Comparison of ENCODE assay signal across 31 mouse cellular contexts in the genomic region with DNA sequence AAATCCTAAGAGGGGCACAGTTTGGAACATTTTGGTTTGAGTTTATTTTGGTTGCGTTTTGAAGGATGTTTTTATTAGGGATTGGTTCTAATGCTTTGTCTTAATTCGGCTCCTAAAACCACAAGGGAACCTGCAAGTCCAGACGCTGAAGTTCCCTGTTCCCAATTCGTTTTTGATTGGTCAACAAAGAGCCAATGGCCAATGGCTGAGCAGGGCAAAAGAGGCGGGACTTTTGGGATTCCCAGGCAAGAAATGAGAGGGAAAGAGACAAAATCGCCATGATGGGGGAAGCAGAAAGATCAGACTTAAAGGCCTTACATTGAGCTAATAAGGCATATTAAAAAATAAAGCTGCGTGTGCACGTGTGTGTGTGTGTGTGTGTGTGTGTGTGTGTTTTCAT.
DNase-seq lines count a peak whose midpoint lies in the region; ATAC-seq and TF ChIP-seq lines count a peak whose summit lies in the region.
"Had no signal": no experiment of that assay in that cellular context is flagged by ENCODE, and none has a peak within 500 bp of the region (broad histone marks: within the 10 kb centered on the region; RNA-seq: fewer than 3 reads in every experiment).

No protein-coding gene starts in this region.

- peak overlapping the region; percentile 34; the same call in 1 of the 2 replicates for H3K27ac ChIP-seq in heart, embryonic 16.5 days (ENCODE audit: low read length)
- no peak overlapping the region for H3K27ac ChIP-seq in heart, adult 2 months
- H3K27ac ChIP-seq in CH12.LX (ENCODE audit: insufficient read depth, low read depth) (no peak overlapping the region), ES-E14 (ENCODE audit: insufficient read depth, low read depth, low read length, poor library complexity, severe bottlenecking) (no peak overlapping the region)
- no peak overlapping the region for H3K27ac ChIP-seq in hindbrain, embryonic 16.5 days (ENCODE audit: low read depth, low read length)
- H3K27ac ChIP-seq in forebrain, embryonic 12.5 days = no peak overlapping the region
- H3K27ac ChIP-seq: embryonic facial prominence, embryonic 10.5 days; embryonic facial prominence, embryonic 13.5 days; forebrain, embryonic 15.5 days; heart, embryonic 15.5 days; hindbrain, embryonic 14.5 days had no signal

- no peak overlapping the region for H3K9ac ChIP-seq in heart, embryonic 16.5 days (ENCODE audit: low read length)
- H3K9ac ChIP-seq in heart, adult 2 months (ENCODE audit: low read depth, low read length) = no peak overlapping the region
- H3K9ac ChIP-seq in CH12.LX (ENCODE audit: insufficient read depth, low read depth) (no peak overlapping the region), ES-E14 (ENCODE audit: insufficient read depth, low read depth, low read length, poor library complexity, severe bottlenecking) (peak overlapping the region; percentile 50; the same call in 1 of the 2 replicates)
- H3K9ac ChIP-seq in hindbrain, embryonic 16.5 days (ENCODE audit: low read depth, low read length) = no peak overlapping the region
- no peak overlapping the region for H3K9ac ChIP-seq in forebrain, embryonic 12.5 days
- H3K9ac ChIP-seq: embryonic facial prominence, embryonic 13.5 days; forebrain, embryonic 15.5 days; heart, embryonic 15.5 days; hindbrain, embryonic 14.5 days had no signal

- in situ Hi-C loops in CH12.LX (cut with MboI; ENCODE audit: low pct_ligation_motif_present, low pct_unique_long_range_greater_than_20kb, low sequenced_read_pairs) = loop anchor here (25.0 kb wide), 2 partner anchors 212 to 312 kb away; a partner anchor contains a TSS
- in situ Hi-C loops in ES-E14 (cut with MboI; ENCODE audit: low sequenced_read_pairs in 2 of 2, unreplicated experiment in 2 of 2) = loop anchor here in 1 of 2 experiments (25.0 kb wide), 1 partner anchor 462 kb away; no protein-coding TSS in a partner anchor

- 65% methylated on average over 8 of the region's 8 CpGs for WGBS in heart, embryonic 16.5 days
- 74% methylated on average over 8 of the region's 8 CpGs for WGBS in heart, adult 2 months
- WGBS in hindbrain, embryonic 16.5 days = 73% methylated on average over 8 of the region's 8 CpGs
- 70% methylated on average over 8 of the region's 8 CpGs for WGBS in forebrain, embryonic 12.5 days

- H3K4me1 ChIP-seq in heart, embryonic 16.5 days (ENCODE audit: control insufficient read depth, insufficient read depth, low read length) = peaks cover 4% of the 10 kb centered on the region; the same call in 1 of the 2 replicates
- peaks cover 2% of the 10 kb centered on the region for H3K4me1 ChIP-seq in heart, adult 2 months (ENCODE audit: control insufficient read depth, insufficient read depth, low read length)
- no peaks in the 10 kb centered on the region for H3K4me1 ChIP-seq in CH12.LX (ENCODE audit: control insufficient read depth in 1 of 2, insufficient read depth in 2 of 2)
- H3K4me1 ChIP-seq in ES-E14 (ENCODE audit: control insufficient read depth in 2 of 2, insufficient read depth in 2 of 2, low read length in 2 of 2, poor library complexity in 1 of 2) = no peaks in the 10 kb centered on the region
- H3K4me1 ChIP-seq in hindbrain, embryonic 16.5 days (ENCODE audit: control insufficient read depth, insufficient read depth, low read depth, low read length) = no peaks in the 10 kb centered on the region
- no peaks in the 10 kb centered on the region for H3K4me1 ChIP-seq in forebrain, embryonic 12.5 days
- H3K4me1 ChIP-seq: embryonic facial prominence, embryonic 10.5 days; embryonic facial prominence, embryonic 13.5 days; forebrain, embryonic 15.5 days had no signal

- TF ChIP-seq EP300 in heart, adult 2 months (IDR thresholded peaks at IDR 0.05; ENCODE audit: insufficient read depth, low read depth, low read length) = no peak
- TF ChIP-seq EP300 in CH12.LX (IDR thresholded peaks at IDR 0.05; ENCODE audit: low read length) = no peak

- no peaks in the 10 kb centered on the region for H3K36me3 ChIP-seq in heart, embryonic 16.5 days (ENCODE audit: control insufficient read depth, insufficient read depth)
- H3K36me3 ChIP-seq in heart, adult 2 months (ENCODE audit: control insufficient read depth, insufficient read depth, low read length) = no peaks in the 10 kb centered on the region
- H3K36me3 ChIP-seq in CH12.LX (replicated peaks in 1 of 2; ENCODE audit: control insufficient read depth in 1 of 2, insufficient read depth in 1 of 2, low read length in 1 of 2) (no peaks in the 10 kb centered on the region), ES-E14 (ENCODE audit: control insufficient read depth, insufficient read depth, low read length, poor library complexity, severe bottlenecking) (no peaks in the 10 kb centered on the region)
- no peaks in the 10 kb centered on the region for H3K36me3 ChIP-seq in hindbrain, embryonic 16.5 days (ENCODE audit: control insufficient read depth, insufficient read depth, low read length)
- no peaks in the 10 kb centered on the region for H3K36me3 ChIP-seq in forebrain, embryonic 12.5 days (replicated peaks)
- H3K36me3 ChIP-seq: embryonic facial prominence, embryonic 10.5 days; embryonic facial prominence, embryonic 13.5 days; forebrain, embryonic 15.5 days; heart, embryonic 15.5 days had no signal

- H3K79me2 ChIP-seq in heart, adult 2 months (replicated peaks; ENCODE audit: control insufficient read depth, insufficient read depth, low read length) = no peaks in the 10 kb centered on the region
- no peaks in the 10 kb centered on the region for H3K79me2 ChIP-seq in CH12.LX (replicated peaks; ENCODE audit: control insufficient read depth, extremely low read depth, insufficient read depth, poor library complexity, severe bottlenecking)

- intact Hi-C loops in heart, adult 2 months (cut with DNase I) = no loop called here

- dilution Hi-C loops in CH12.LX (cut with MboI; ENCODE audit: extremely low pct_ligation_motif_present, extremely low pct_unique_long_range_greater_than_20kb, low sequenced_read_pairs) = no loop called here

- no peak for TF ChIP-seq POLR2A in heart, adult 2 months (IDR thresholded peaks at IDR 0.05; ENCODE audit: insufficient read depth, low read depth, low read length)
- TF ChIP-seq POLR2A in CH12.LX (IDR thresholded peaks at IDR 0.05; ENCODE audit: low read depth, low read length) = no peak

- TF ChIP-seq CTCF in heart, adult 2 months (IDR thresholded peaks at IDR 0.05) = no peak
- TF ChIP-seq CTCF in CH12.LX (conservative IDR thresholded peaks at IDR 0.05 in 1 of 2, IDR thresholded peaks at IDR 0.05 in 1 of 2; ENCODE audit: low read depth in 2 of 2, low read length in 2 of 2) = no peak

- H3K9me3 ChIP-seq in heart, embryonic 16.5 days (replicated peaks; ENCODE audit: control insufficient read depth, low read length) = no peaks in the 10 kb centered on the region
- H3K9me3 ChIP-seq in CH12.LX (replicated peaks; ENCODE audit: low read length) (no peaks in the 10 kb centered on the region), ES-E14 (ENCODE audit: control insufficient read depth, insufficient read depth, low read depth, low read length) (no peaks in the 10 kb centered on the region)
- no peaks in the 10 kb centered on the region for H3K9me3 ChIP-seq in hindbrain, embryonic 16.5 days (ENCODE audit: control insufficient read depth, low read length)
- H3K9me3 ChIP-seq in forebrain, embryonic 12.5 days = no peaks in the 10 kb centered on the region
- H3K9me3 ChIP-seq: embryonic facial prominence, embryonic 10.5 days; embryonic facial prominence, embryonic 13.5 days; forebrain, embryonic 15.5 days; heart, embryonic 15.5 days had no signal

- no peak for ATAC-seq in heart, embryonic 16.5 days (replicated peaks; ENCODE audit: extremely low read depth, insufficient read depth, low FRiP score)
- no peak for ATAC-seq in hindbrain, embryonic 16.5 days
- ATAC-seq in forebrain, embryonic 12.5 days (ENCODE audit: low FRiP score) = no peak
- ATAC-seq: activated CD4-positive, CD25-positive, alpha-beta regulatory T cell, adult 4 months; CD4-positive, CD25-positive, alpha-beta regulatory T cell, adult 4 months; forebrain, embryonic 15.5 days; intestine, postnatal 0 days; Patski had no signal

- no peak for TF ChIP-seq RAD21 in CH12.LX (IDR thresholded peaks at IDR 0.05; ENCODE audit: low read depth, low read length)

- no peaks in the 10 kb centered on the region for H3K27me3 ChIP-seq in heart, embryonic 16.5 days (ENCODE audit: control insufficient read depth, insufficient read depth, low read length)
- H3K27me3 ChIP-seq in heart, adult 2 months (ENCODE audit: control insufficient read depth, insufficient read depth, low read length) = no peaks in the 10 kb centered on the region
- H3K27me3 ChIP-seq in CH12.LX (replicated peaks) = no peaks in the 10 kb centered on the region
- H3K27me3 ChIP-seq in hindbrain, embryonic 16.5 days (replicated peaks; ENCODE audit: control insufficient read depth, insufficient read depth, low read length) = no peaks in the 10 kb centered on the region
- H3K27me3 ChIP-seq in forebrain, embryonic 12.5 days = no peaks in the 10 kb centered on the region
- H3K27me3 ChIP-seq: embryonic facial prominence, embryonic 13.5 days; forebrain, embryonic 15.5 days; heart, embryonic 15.5 days; Patski had no signal

- H3K4me2 ChIP-seq in heart, embryonic 16.5 days (ENCODE audit: low read depth, low read length) = no peak overlapping the region
- 0 out of 2 replicates have a peak overlapping the region, but pooled peaks have one; percentile 15 for H3K4me2 ChIP-seq in CH12.LX (ENCODE audit: insufficient read depth, low read depth, poor library complexity, severe bottlenecking)
- no peak overlapping the region for H3K4me2 ChIP-seq in hindbrain, embryonic 16.5 days (ENCODE audit: low read length)
- H3K4me2 ChIP-seq in forebrain, embryonic 12.5 days = no peak overlapping the region
- H3K4me2 ChIP-seq: embryonic facial prominence, embryonic 13.5 days; forebrain, embryonic 15.5 days; heart, embryonic 11.5 days; hindbrain, embryonic 14.5 days had no signal

- no peak for DNase-seq in heart, adult 2 months
- no peak for DNase-seq in CH12.LX (ENCODE audit: extremely low read depth)
- DNase-seq in ES-E14 (ENCODE audit: low read depth, low spot score) = peak; percentile 65
- DNase-seq in ZHBTc4 (ENCODE audit: low read depth, low spot score) = peak; percentile 59
- DNase-seq in urinary bladder, postnatal 10 days (ENCODE audit: low spot score) = no peak
- DNase-seq: adrenal gland, adult 8-10 months; adrenal gland, postnatal 25 days; cerebellum, adult 11-12 months; cerebellum, adult 8-10 months; cerebellum, postnatal 10 days; cerebellum, postnatal 36 days; embryo, embryonic 11 days; gastrocnemius, postnatal 25 days; heart, adult 18-20 months; heart, postnatal 14 days; heart, postnatal 4 days; kidney, adult 2 months had no signal

- no peak overlapping the region for H3K4me3 ChIP-seq in heart, embryonic 16.5 days (ENCODE audit: low read length)
- no peak overlapping the region for H3K4me3 ChIP-seq in heart, adult 2 months
- H3K4me3 ChIP-seq in CH12.LX (replicated peaks in 1 of 3; ENCODE audit: low read depth in 2 of 3, low read length in 2 of 3, poor library complexity in 1 of 3) = no peak overlapping the region
- H3K4me3 ChIP-seq in ES-E14 (ENCODE audit: insufficient read depth in 1 of 2, low read depth in 1 of 2, low read length in 2 of 2, poor library complexity in 1 of 2, severe bottlenecking in 1 of 2) = peak overlapping the region; percentile 28 to 41
- H3K4me3 ChIP-seq in hindbrain, embryonic 16.5 days (ENCODE audit: low read length) = no peak overlapping the region
- no peak overlapping the region for H3K4me3 ChIP-seq in forebrain, embryonic 12.5 days (replicated peaks)
- H3K4me3 ChIP-seq: embryonic facial prominence, embryonic 10.5 days; embryonic facial prominence, embryonic 13.5 days; erythroblast, embryonic 14.5 days; forebrain, embryonic 15.5 days; heart, embryonic 15.5 days had no signal

Comparison
In these comparisons a context has a peak if more than half of its experiments do, and no peak if none do; other contexts are left out.
1. H3K4me3 ChIP-seq: peak in ES-E14 (2 of 2); none in heart, embryonic 16.5 days (single experiment), heart, adult 2 months (single experiment), CH12.LX (0 of 3), hindbrain, embryonic 16.5 days (single experiment) and forebrain, embryonic 12.5 days (single experiment).
2. DNase-seq: peak in ES-E14 (single experiment) and ZHBTc4 (single experiment); none in heart, adult 2 months (0 of 2), CH12.LX (single experiment) and urinary bladder, postnatal 10 days (single experiment).